Mouse (Mus musculus): Measurements from ENCODE around the gene Inafm2.

DNA sequence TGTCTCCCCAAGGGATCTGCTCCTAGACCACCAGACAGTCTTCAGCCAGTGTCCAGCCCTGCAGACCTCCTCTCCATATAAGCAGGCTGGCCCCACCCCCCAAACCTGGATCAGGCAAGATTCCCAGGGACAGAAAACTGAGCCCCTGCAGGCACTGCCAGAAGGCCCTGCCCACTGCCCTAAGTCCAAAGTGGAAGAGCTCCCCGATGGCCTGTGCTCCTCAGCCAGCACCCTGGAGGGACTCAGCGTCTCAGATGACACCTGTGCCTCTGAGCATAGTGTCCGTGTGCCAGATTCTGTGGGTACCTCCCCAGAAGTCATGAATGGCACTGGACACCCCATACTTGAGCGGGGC, 46.7 kb downstream of the Inafm2 start:
- TF ChIP-seq CTCF (IDR thresholded peaks at IDR 0.05; ENCODE audit: insufficient read depth, low read length) (no peak), POLR2A (IDR thresholded peaks at IDR 0.05; ENCODE audit: borderline replicate concordance, extremely low read depth, low read depth, low read length) (no peak)
